17 mouse cellular contexts compared by ENCODE assay signal in genomic region chr6:33516798-33517197, GRCm38 (mm10).
DNase-seq lines count a peak whose midpoint lies in the region; ATAC-seq and TF ChIP-seq lines count a peak whose summit lies in the region.
"Had no signal": no experiment of that assay in that cellular context is flagged by ENCODE, and none has a peak within 500 bp of the region (broad histone marks: within the 10 kb centered on the region; RNA-seq: fewer than 3 reads in every experiment).

No protein-coding gene starts in this region.

- H3K4me2 ChIP-seq in heart, embryonic 11.5 days = no peak overlapping the region
- H3K4me2 ChIP-seq: hindbrain, embryonic 15.5 days; liver, embryonic 15.5 days; neural tube, embryonic 13.5 days had no signal

- no peak for TF ChIP-seq CTCF in thymus, adult 2 months (IDR thresholded peaks at IDR 0.05; ENCODE audit: borderline replicate concordance, control insufficient read depth, extremely low read depth, insufficient read depth, low read length, poor library complexity)

- no peak for ATAC-seq in heart, embryonic 11.5 days (replicated peaks; ENCODE audit: insufficient number of reproducible peaks, low FRiP score, low TSS enrichment)
- ATAC-seq: forebrain, embryonic 14.5 days; intestine, postnatal 0 days; lung, postnatal 0 days had no signal

- H3K9me3 ChIP-seq in heart, embryonic 11.5 days (replicated peaks; ENCODE audit: control insufficient read depth, low read length) = no peaks in the 10 kb centered on the region
- H3K9me3 ChIP-seq: hindbrain, embryonic 15.5 days; liver, embryonic 15.5 days; neural tube, embryonic 13.5 days had no signal

- TF ChIP-seq POLR2A in thymus, adult 2 months (IDR thresholded peaks at IDR 0.05; ENCODE audit: control insufficient read depth, extremely low read depth, insufficient read depth, low read length, poor library complexity) = no peak

- WGBS in heart, embryonic 11.5 days (ENCODE audit: insufficient replicate concordance) = 89% methylated on average over 6 of the region's 6 CpGs
- WGBS in thymus, adult 2 months = 93% methylated on average over 6 of the region's 6 CpGs

- H3K4me3 ChIP-seq in heart, embryonic 11.5 days (ENCODE audit: low read depth, low read length) = no peak overlapping the region
- no peak overlapping the region for H3K4me3 ChIP-seq in thymus, adult 2 months (ENCODE audit: control insufficient read depth, insufficient read depth, low read length)
- H3K4me3 ChIP-seq: erythroblast, embryonic 14.5 days; hindbrain, embryonic 15.5 days; liver, embryonic 15.5 days; neural tube, embryonic 13.5 days had no signal

- no peak overlapping the region for H3K9ac ChIP-seq in heart, embryonic 11.5 days (ENCODE audit: low read depth, low read length)
- H3K9ac ChIP-seq: hindbrain, embryonic 15.5 days; liver, embryonic 15.5 days; neural tube, embryonic 13.5 days had no signal

- H3K36me3 ChIP-seq in heart, embryonic 11.5 days (ENCODE audit: control insufficient read depth, insufficient read depth, low read length) = no peaks in the 10 kb centered on the region
- no peaks in the 10 kb centered on the region for H3K36me3 ChIP-seq in thymus, adult 2 months (ENCODE audit: control insufficient read depth, insufficient read depth, low read length)
- H3K36me3 ChIP-seq: hindbrain, embryonic 15.5 days; liver, embryonic 15.5 days; neural tube, embryonic 13.5 days had no signal

- peak; percentile 27 to 45 for DNase-seq in heart, adult 18-20 months
- no peak for DNase-seq in thymus, adult 2 months
- no peak for DNase-seq in thymus, postnatal 0 days (ENCODE audit: low spot score)
- peak; percentile 19 for DNase-seq in gastrocnemius, postnatal 10 days
- peak; percentile 4 for DNase-seq in skeletal muscle tissue, adult 2 months (ENCODE audit: low read depth, low spot score)
- no peak for DNase-seq in left cerebral cortex, adult 9 months (ENCODE audit: low spot score in 2 of 2)
- DNase-seq: cerebellum, adult 9-11 months; kidney, postnatal 10 days; layer of hippocampus, adult 9-11 months had no signal

- H3K27me3 ChIP-seq in heart, embryonic 11.5 days (ENCODE audit: control insufficient read depth, insufficient read depth, low read length) = no peaks in the 10 kb centered on the region
- H3K27me3 ChIP-seq in thymus, adult 2 months (ENCODE audit: control insufficient read depth, insufficient read depth, low read length) = no peaks in the 10 kb centered on the region
- H3K27me3 ChIP-seq: hindbrain, embryonic 15.5 days; liver, embryonic 15.5 days; neural tube, embryonic 13.5 days had no signal

- no peak overlapping the region for H3K27ac ChIP-seq in heart, embryonic 11.5 days (ENCODE audit: low read depth, low read length)
- H3K27ac ChIP-seq in thymus, adult 2 months (ENCODE audit: control insufficient read depth, insufficient read depth, low read length) = peak overlapping the region; percentile 72
- H3K27ac ChIP-seq: hindbrain, embryonic 15.5 days; liver, embryonic 15.5 days; neural tube, embryonic 13.5 days had no signal

- peaks cover 8% of the 10 kb centered on the region; the same call in 1 of the 2 replicates for H3K4me1 ChIP-seq in heart, embryonic 11.5 days (ENCODE audit: control insufficient read depth, insufficient read depth, low read length)
- H3K4me1 ChIP-seq in thymus, adult 2 months (replicated peaks; ENCODE audit: control insufficient read depth, insufficient read depth, low read length) = peaks cover 13% of the 10 kb centered on the region
- H3K4me1 ChIP-seq: hindbrain, embryonic 15.5 days; liver, embryonic 15.5 days; neural tube, embryonic 13.5 days had no signal

Comparison
In these comparisons a context has a peak if more than half of its experiments do, and no peak if none do; other contexts are left out.
1. DNase-seq: peak in heart, adult 18-20 months (2 of 2), gastrocnemius, postnatal 10 days (single experiment) and skeletal muscle tissue, adult 2 months (single experiment); none in thymus, adult 2 months (single experiment), thymus, postnatal 0 days (single experiment) and left cerebral cortex, adult 9 months (0 of 2).